In the genomic region with DNA sequence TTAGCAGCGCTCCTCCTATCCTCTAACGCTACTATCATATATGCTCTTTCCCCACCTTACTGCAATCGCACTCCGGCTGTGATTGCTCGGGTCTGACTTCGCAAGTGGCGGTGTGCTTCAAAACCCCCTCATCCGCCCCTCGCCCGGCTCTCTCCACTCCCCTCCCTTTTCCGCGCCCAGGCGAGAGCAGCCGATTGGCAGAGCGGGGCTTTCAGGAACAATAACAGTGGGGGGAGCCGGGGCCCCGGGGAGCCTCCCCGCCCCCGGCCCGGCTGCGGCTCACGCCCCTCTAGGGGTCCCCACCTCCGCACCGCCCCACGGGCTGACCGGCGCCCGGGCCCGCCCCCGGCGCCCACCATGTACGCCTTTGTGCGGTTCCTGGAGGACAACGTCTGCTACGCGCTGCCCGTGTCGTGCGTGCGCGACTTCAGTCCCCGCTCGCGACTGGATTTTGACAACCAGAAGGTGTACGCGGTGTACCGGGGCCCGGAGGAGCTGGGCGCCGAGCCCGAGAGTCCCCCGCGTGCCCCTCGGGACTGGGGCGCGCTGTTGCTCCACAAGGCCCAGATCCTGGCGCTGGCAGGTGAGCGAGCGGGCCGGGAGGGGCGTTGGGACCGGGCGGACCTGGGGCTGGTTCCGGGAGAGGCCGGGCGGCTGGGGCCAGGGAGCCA, we compare ENCODE assay signal across 8 mouse cellular contexts. TPM values are rescaled to one million over a fixed set of nuclear protein-coding genes. Genes with fewer than 3 reads are reported as not detected.
DNase-seq lines count a peak whose midpoint lies in the region; ATAC-seq and TF ChIP-seq lines count a peak whose summit lies in the region.

A gene (plus strand): TSS at position 189 of the 671 bp plus-strand sequence.

- ATAC-seq in forebrain, embryonic 14.5 days = peak; percentile 98
- peak; percentile 91 for ATAC-seq in neutrophil, adult 5-6 weeks (ENCODE audit: extremely low read depth, insufficient number of reproducible peaks, low FRiP score, poor library complexity, severe bottlenecking)

- H3K4me2 ChIP-seq in forebrain, embryonic 14.5 days (ENCODE audit: low read length) = peak within 1 kb of the TSS; percentile 77

- H3K27ac ChIP-seq in forebrain, embryonic 14.5 days (ENCODE audit: low read depth, low read length) = peak within 1 kb of the TSS; percentile 89

- peaks cover 13% of the 10 kb centered on the region for H3K4me1 ChIP-seq in forebrain, embryonic 14.5 days (ENCODE audit: control insufficient read depth, insufficient read depth, low read length)
- H3K4me1 ChIP-seq in lung, adult 2 months (ENCODE audit: control insufficient read depth, insufficient read depth, low read length) = peaks cover 2% of the 10 kb centered on the region; the same call in 1 of the 2 replicates

- H3K9ac ChIP-seq in forebrain, embryonic 14.5 days (ENCODE audit: low read length) = peak within 1 kb of the TSS; percentile 99

- no peak for TF ChIP-seq POLR2A in lung, adult 2 months (IDR thresholded peaks at IDR 0.05; ENCODE audit: borderline replicate concordance, extremely low read depth, low read depth, low read length)

- no peaks in the 10 kb centered on the region for H3K9me3 ChIP-seq in forebrain, embryonic 14.5 days (replicated peaks; ENCODE audit: control insufficient read depth, low read length)

- H3K27me3 ChIP-seq in forebrain, embryonic 14.5 days (replicated peaks; ENCODE audit: control insufficient read depth, insufficient read depth, low read length) = no peaks in the 10 kb centered on the region

- peak within 1 kb of the TSS; percentile 81 for H3K4me3 ChIP-seq in forebrain, embryonic 14.5 days (ENCODE audit: low read depth, low read length)
- H3K4me3 ChIP-seq in lung, adult 2 months (replicated peaks; ENCODE audit: extremely low read depth, low read depth, low read length) = peak within 1 kb of the TSS; percentile 78

- H3K36me3 ChIP-seq in forebrain, embryonic 14.5 days (ENCODE audit: control insufficient read depth, insufficient read depth, low read length) = 0 out of 2 replicates have a peak, but pooled peaks cover 4% of the 10 kb centered on the region

- intact Hi-C loops in heart, postnatal 25 days (cut with DNase I) = loop anchor here (5.0 kb wide), 1 partner anchor 77 kb away; no protein-coding TSS in a partner anchor

- DNase-seq in CD4-positive helper T cell, adult 2 months (ENCODE audit: low read depth, low spot score) = peak; percentile 62
- peak; percentile 50 to 74 for DNase-seq in adrenal gland, postnatal 4 days (ENCODE audit: low spot score in 2 of 2)
- peak; percentile 94 for DNase-seq in forebrain, embryonic 14.5 days (ENCODE audit: low spot score)
- DNase-seq in heart, postnatal 25 days (ENCODE audit: low spot score) = peak; percentile 34
- peak; percentile 86 to 90 for DNase-seq in kidney, postnatal 4 days
- DNase-seq in lung, adult 2 months = peak; percentile 43
- peak; percentile 83 for DNase-seq in testis, postnatal 10 days (ENCODE audit: low spot score)

- no peak for TF ChIP-seq CTCF in lung, adult 2 months (IDR thresholded peaks at IDR 0.05; ENCODE audit: insufficient read depth, low read length)

- WGBS in forebrain, embryonic 14.5 days = under 1% methylated on average over 63 of the region's 66 CpGs
- 2% methylated on average over 65 of the region's 66 CpGs for WGBS in lung, adult 2 months

RNA-seq across cellular contexts. Expression of the gene that starts here (rescaled TPM):
- 10 to 100 TPM; 18.8 to 22.2 TPM for total RNA-seq in adrenal gland, postnatal 4 days (2021)
- polyA plus RNA-seq in forebrain, embryonic 14.5 days (2014; fragmentation: Nextera tagmentation; extraction: Ambion mirVana) = 66.4 and 69.2 TPM in 2 replicates
- total RNA-seq in heart, postnatal 25 days (2021) = 1 to 10 TPM; 5.1 to 6.3 TPM
- polyA plus RNA-seq in lung, adult 2 months (2012; rRNA removed) = 4.0 and 5.2 TPM in 2 replicates
- 52.7 and 56.8 TPM in 2 replicates for total RNA-seq in neutrophil, adult 5-6 weeks (2017)

Comparison
In these comparisons a context has a peak if more than half of its experiments do, and no peak if none do; other contexts are left out.
1. Peak in every context shown above with its lines: DNase-seq, ATAC-seq, H3K4me3 ChIP-seq and H3K27ac ChIP-seq.
2. RNA of the gene that starts here (polyA plus RNA-seq): 66.4 to 69.2 TPM in forebrain, embryonic 14.5 days; 4.0 to 5.2 TPM in lung, adult 2 months; every median in the first group is over 10 times any median in the second.
3. DNase-seq: peak in every context shown above with its lines; median percentile 94 in forebrain, embryonic 14.5 days; 88 in kidney, postnatal 4 days; 83 in testis, postnatal 10 days; 62 in CD4-positive helper T cell, adult 2 months; 62 in adrenal gland, postnatal 4 days; 43 in lung, adult 2 months; 34 in heart, postnatal 25 days.